ENCODE assay signal across 31 mouse cellular contexts in the genomic region with DNA sequence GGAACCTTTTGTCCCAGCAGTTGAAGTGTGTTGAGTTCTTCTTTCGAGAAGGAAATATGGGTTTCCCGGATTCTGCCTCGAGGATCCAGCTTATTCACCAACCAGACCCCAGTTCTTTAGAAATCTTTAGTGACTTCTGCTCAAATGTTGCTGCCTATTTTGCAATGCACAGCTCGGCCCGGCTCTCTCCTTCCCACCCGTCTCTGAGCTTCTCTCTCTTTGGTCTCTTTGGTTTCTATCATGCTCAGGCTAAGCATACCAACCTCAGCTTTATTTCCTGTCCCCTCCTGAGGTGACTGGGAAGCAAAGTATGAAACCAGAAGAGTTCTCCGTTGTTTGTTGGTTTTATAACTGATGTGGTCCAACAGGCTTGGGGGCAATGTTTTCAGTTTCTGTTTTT. TPM values are rescaled to one million over a fixed set of nuclear protein-coding genes. Genes with fewer than 3 reads are reported as not detected.
DNase-seq lines count a peak whose midpoint lies in the region; ATAC-seq and TF ChIP-seq lines count a peak whose summit lies in the region.
"Had no signal": no experiment of that assay in that cellular context is flagged by ENCODE, and none has a peak within 500 bp of the region (broad histone marks: within the 10 kb centered on the region; RNA-seq: fewer than 3 reads in every experiment).

No protein-coding gene starts in this region.

- no peak for TF ChIP-seq CTCF in bone marrow macrophage, adult 2 months (IDR thresholded peaks at IDR 0.05; ENCODE audit: low read depth, low read length)
- no peak for TF ChIP-seq CTCF in small intestine, adult 2 months (IDR thresholded peaks at IDR 0.05; ENCODE audit: extremely low read depth, insufficient read length, insufficient replicate concordance, low read depth, low read length)
- TF ChIP-seq CTCF in forebrain, postnatal 0 days (IDR thresholded peaks at IDR 0.05; ENCODE audit: low read depth), result no peak

- H3K9ac ChIP-seq in forebrain, postnatal 0 days, result no peak overlapping the region
- H3K9ac ChIP-seq: embryonic facial prominence, embryonic 13.5 days; forebrain, embryonic 13.5 days; heart, embryonic 12.5 days; heart, embryonic 15.5 days; hindbrain, embryonic 13.5 days had no signal

- H3K4me2 ChIP-seq in forebrain, postnatal 0 days (ENCODE audit: low read depth), result no peak overlapping the region
- H3K4me2 ChIP-seq: embryonic facial prominence, embryonic 13.5 days; forebrain, embryonic 13.5 days; heart, embryonic 12.5 days; heart, embryonic 15.5 days; hindbrain, embryonic 13.5 days had no signal

- H3K36me3 ChIP-seq in small intestine, adult 2 months (ENCODE audit: control insufficient read depth, insufficient read depth, low read length), result no peaks in the 10 kb centered on the region
- H3K36me3 ChIP-seq in forebrain, postnatal 0 days (ENCODE audit: insufficient read depth), result no peaks in the 10 kb centered on the region
- H3K36me3 ChIP-seq: embryonic facial prominence, embryonic 10.5 days; embryonic facial prominence, embryonic 13.5 days; heart, embryonic 12.5 days; heart, embryonic 15.5 days; hindbrain, embryonic 10.5 days; hindbrain, embryonic 13.5 days had no signal

- WGBS in small intestine, adult 2 months, result 71% methylated on average over 7 of the region's 7 CpGs
- 86% methylated on average over 7 of the region's 7 CpGs for WGBS in forebrain, postnatal 0 days

- peaks cover 14% of the 10 kb centered on the region for H3K4me1 ChIP-seq in bone marrow macrophage, adult 2 months (ENCODE audit: control insufficient read depth, insufficient read depth, low read length)
- peaks cover 3% of the 10 kb centered on the region; the same call in 1 of the 2 replicates for H3K4me1 ChIP-seq in small intestine, adult 2 months (ENCODE audit: control insufficient read depth, insufficient read depth, insufficient read length, low read length)
- H3K4me1 ChIP-seq in forebrain, postnatal 0 days (ENCODE audit: insufficient read depth), result no peaks in the 10 kb centered on the region
- H3K4me1 ChIP-seq: embryonic facial prominence, embryonic 13.5 days; forebrain, embryonic 13.5 days; hindbrain, embryonic 10.5 days; hindbrain, embryonic 13.5 days had no signal

- 0 out of 2 replicates have a peak, but pooled peaks cover 2% of the 10 kb centered on the region for H3K27me3 ChIP-seq in small intestine, adult 2 months (ENCODE audit: control insufficient read depth, insufficient read depth, low read length)
- H3K27me3 ChIP-seq in forebrain, postnatal 0 days (ENCODE audit: insufficient read depth, low read length), result no peaks in the 10 kb centered on the region
- H3K27me3 ChIP-seq: embryonic facial prominence, embryonic 13.5 days; forebrain, embryonic 13.5 days; heart, embryonic 15.5 days; hindbrain, embryonic 13.5 days had no signal

- no peak overlapping the region for H3K27ac ChIP-seq in bone marrow macrophage, adult 2 months (ENCODE audit: insufficient read depth, low read depth, low read length)
- H3K27ac ChIP-seq in small intestine, adult 2 months (ENCODE audit: insufficient read depth, low read depth, low read length), result 0 out of 2 replicates have a peak overlapping the region, but pooled peaks have one; percentile 16
- no peak overlapping the region for H3K27ac ChIP-seq in forebrain, postnatal 0 days (ENCODE audit: low read depth, low read length)
- H3K27ac ChIP-seq: embryonic facial prominence, embryonic 10.5 days; embryonic facial prominence, embryonic 13.5 days; forebrain, embryonic 13.5 days; gastrocnemius, adult 2 months; heart, embryonic 15.5 days; hindbrain, embryonic 10.5 days; hindbrain, embryonic 13.5 days had no signal

- ATAC-seq in CD4-positive, CD25-positive, alpha-beta regulatory T cell, adult 4 months, result peak; percentile 26
- no peak for ATAC-seq in forebrain, postnatal 0 days
- ATAC-seq: activated CD4-positive, CD25-positive, alpha-beta regulatory T cell, adult 4 months; forebrain, embryonic 13.5 days; forebrain, embryonic 16.5 days; hindbrain, embryonic 16.5 days; inflammation-experienced regulatory T-cells, adult 6 months had no signal

- no peaks in the 10 kb centered on the region for H3K9me3 ChIP-seq in forebrain, postnatal 0 days (ENCODE audit: low read length)
- H3K9me3 ChIP-seq: embryonic facial prominence, embryonic 10.5 days; embryonic facial prominence, embryonic 13.5 days; forebrain, embryonic 13.5 days; heart, embryonic 12.5 days; heart, embryonic 15.5 days; hindbrain, embryonic 10.5 days; hindbrain, embryonic 13.5 days had no signal

- DNase-seq in induced T-regulatory cell, adult 2 months (ENCODE audit: low read depth), result peak; percentile 27
- DNase-seq in kidney, adult 9 months, result no peak
- no peak for DNase-seq in forebrain, postnatal 0 days
- DNase-seq in yolk sac, embryonic 10.5 days (ENCODE audit: low spot score), result no peak
- DNase-seq: adrenal gland, adult 8-10 months; adrenal gland, postnatal 25 days; B cell, adult 2 months; cerebellum, adult 18-20 months; cerebellum, adult 9-11 months; cerebellum, postnatal 25 days; embryo, embryonic 11 days; gastrocnemius, adult 2 months; gastrocnemius, postnatal 14 days; heart, adult 18-20 months; heart, postnatal 10 days; heart, postnatal 36 days had no signal

- no peak for TF ChIP-seq POLR2A in bone marrow macrophage, adult 2 months (IDR thresholded peaks at IDR 0.05; ENCODE audit: borderline replicate concordance, low read depth, low read length)
- TF ChIP-seq POLR2A in small intestine, adult 2 months (IDR thresholded peaks at IDR 0.05; ENCODE audit: low read depth, low read length), result no peak

- 0 out of 2 replicates have a peak overlapping the region, but pooled peaks have one; percentile 7 for H3K4me3 ChIP-seq in bone marrow macrophage, adult 2 months (ENCODE audit: insufficient read depth, low read length)
- H3K4me3 ChIP-seq in small intestine, adult 2 months (ENCODE audit: low read depth, low read length), result no peak overlapping the region
- no peak overlapping the region for H3K4me3 ChIP-seq in forebrain, postnatal 0 days (ENCODE audit: low read depth, low read length)
- H3K4me3 ChIP-seq: embryonic facial prominence, embryonic 10.5 days; embryonic facial prominence, embryonic 13.5 days; erythroblast, embryonic 14.5 days; forebrain, embryonic 13.5 days; gastrocnemius, adult 2 months; heart, embryonic 12.5 days; heart, embryonic 15.5 days; hindbrain, embryonic 10.5 days; hindbrain, embryonic 13.5 days had no signal

RNA-seq across cellular contexts. Expression of gene Btbd16, which starts 42.4 kb away (rescaled TPM):
- 1 to 10 TPM; 6.3 to 7.4 TPM for polyA plus RNA-seq in CD4-positive, CD25-positive, alpha-beta regulatory T cell, adult 4 months (2017; shearing (Covaris generic))
- polyA plus RNA-seq in bone marrow macrophage, adult 2 months (2012; ENCODE audit: insufficient read depth, insufficient read length, missing spikeins), result not detected in 2 replicates
- polyA plus RNA-seq in small intestine, adult 2 months (2012; rRNA removed), result 0.10 TPM in 1 of 2 replicates, not detected in the other
- 0.10 and 0.31 TPM in 2 replicates for total RNA-seq in forebrain, postnatal 0 days (2014; rRNA removed)
- 0.26 and 0.41 TPM in 2 replicates for polyA plus RNA-seq in forebrain, postnatal 0 days (2015; fragmentation: Nextera tagmentation; extraction: Ambion mirVana)
- total RNA-seq: adrenal gland, postnatal 25 days; gastrocnemius, adult 2 months; heart, postnatal 36 days had no signal
- polyA plus RNA-seq: embryonic facial prominence, embryonic 13.5 days; erythroblast, embryonic 14.5 days; forebrain, embryonic 13.5 days; forebrain, embryonic 16.5 days; hindbrain, embryonic 10.5 days; hindbrain, embryonic 16.5 days had no signal

RNA-seq across cellular contexts. Expression of gene Plekha1, which starts 49.3 kb away (rescaled TPM):
- polyA plus RNA-seq in CD4-positive, CD25-positive, alpha-beta regulatory T cell, adult 4 months (2017; shearing (Covaris generic)), result 10 to 100 TPM; 30.9 to 41.6 TPM
- polyA plus RNA-seq in bone marrow macrophage, adult 2 months (2012; ENCODE audit: insufficient read depth, insufficient read length, missing spikeins), result 35.7 and 37.8 TPM in 2 replicates
- polyA plus RNA-seq in small intestine, adult 2 months (2012; rRNA removed), result 12.0 and 63.7 TPM in 2 replicates
- total RNA-seq in forebrain, postnatal 0 days (2014; rRNA removed), result 84.6 and 112 TPM in 2 replicates
- 38.7 and 47.7 TPM in 2 replicates for polyA plus RNA-seq in forebrain, postnatal 0 days (2015; fragmentation: Nextera tagmentation; extraction: Ambion mirVana)
- polyA plus RNA-seq: erythroblast, embryonic 14.5 days had no signal
